Mouse (Mus musculus): Measurements from ENCODE around the gene Tspan17. TPM values are rescaled to one million over a fixed set of nuclear protein-coding genes. Genes with fewer than 3 reads are reported as not detected.

Gene Tspan17
- polyA plus RNA-seq, 1 experiment from 2014 or later, result 80.8 TPM

DNA sequence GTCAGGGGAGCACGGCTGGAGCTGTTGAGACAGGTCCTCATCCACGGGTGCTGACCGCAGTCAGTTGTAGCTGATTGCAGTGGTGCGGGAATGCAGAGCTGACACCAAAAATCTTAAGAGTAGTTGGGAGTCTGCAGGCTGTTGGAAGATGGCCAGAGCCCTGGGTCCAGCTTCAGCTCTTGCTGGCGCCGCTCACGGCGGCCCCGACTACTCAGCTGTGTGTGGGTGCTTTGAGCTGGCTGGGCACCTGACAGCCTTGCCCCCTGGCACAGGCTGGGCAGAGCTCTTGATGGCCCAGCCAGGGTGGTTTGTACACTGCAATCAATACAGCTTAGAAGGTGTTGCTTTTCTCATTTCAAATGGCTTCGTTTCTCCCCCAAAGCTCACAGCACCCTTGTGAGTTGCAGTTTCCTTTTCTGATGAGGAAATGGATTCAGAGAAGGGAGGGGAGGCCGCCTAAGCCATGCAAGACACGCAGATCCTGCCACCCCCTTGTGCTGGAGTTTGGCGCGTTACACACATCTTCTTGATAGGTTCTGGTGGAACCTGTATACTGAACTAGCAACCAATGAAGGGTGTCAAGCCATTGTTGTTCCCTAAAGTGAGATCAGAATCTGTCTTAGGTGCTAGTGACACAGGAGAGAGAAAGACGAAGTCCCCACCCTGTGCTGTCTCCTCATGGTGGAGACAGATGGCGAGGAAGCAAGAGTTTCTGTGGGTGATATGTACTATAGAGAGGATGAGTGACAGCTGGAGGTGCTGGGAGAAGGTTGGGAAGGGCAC is 8.9 kb downstream of the Tspan17 start:
- no peak overlapping the region for H3K9ac ChIP-seq
- ATAC-seq (ENCODE audit: low read depth), result no peak
- H3K4me1 ChIP-seq (replicated peaks), result no peaks in the 10 kb centered on the region
- H3K27me3 ChIP-seq, result peaks cover 15% of the 10 kb centered on the region; the same call in 1 of the 2 replicates
- no peak overlapping the region for H3K27ac ChIP-seq (replicated peaks)
- H3K9me3 ChIP-seq, result no peaks in the 10 kb centered on the region
- no peak overlapping the region for H3K4me3 ChIP-seq
- H3K36me3 ChIP-seq, result no peaks in the 10 kb centered on the region
- WGBS, result 86% methylated on average over 16 of the region's 16 CpGs
- no peak overlapping the region for H3K4me2 ChIP-seq

GRCm38 (mm10) chr13:54798740-54799139 is 9.6 kb downstream of the Tspan17 start:
- Histone ChIP-seq H3K4me1 (replicated peaks) (no peaks in the 10 kb centered on the region), H3K4me3 (no peak overlapping the region), H3K9ac (no peak overlapping the region), H3K27ac (replicated peaks) (no peak overlapping the region), H3K36me3 (no peaks in the 10 kb centered on the region), H3K27me3 (peaks cover 15% of the 10 kb centered on the region; the same call in 1 of the 2 replicates), H3K9me3 (no peaks in the 10 kb centered on the region), H3K4me2 (no peak overlapping the region)
- no peak for ATAC-seq (ENCODE audit: low read depth)
- WGBS, result 70% methylated on average over 10 of the region's 10 CpGs

DNA sequence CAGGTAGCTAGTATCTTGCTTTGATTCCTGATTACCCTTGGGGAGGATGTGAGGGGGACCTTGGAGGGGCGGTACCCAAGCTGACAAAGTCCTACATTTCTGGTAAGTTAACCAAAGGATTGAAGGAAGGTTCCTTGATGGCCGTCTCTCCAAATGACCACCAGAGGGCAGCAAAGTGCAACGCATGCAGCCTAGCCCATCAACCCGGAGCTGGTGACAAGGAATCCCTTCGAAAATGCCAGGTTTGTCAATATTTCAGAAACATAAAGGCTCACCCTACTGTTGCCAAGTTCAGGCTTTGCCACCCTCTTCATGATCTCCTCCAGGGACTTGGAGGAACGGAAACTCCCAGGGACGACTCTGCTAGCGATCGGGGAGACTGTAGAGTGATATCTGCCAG is 10.5 kb downstream of the Tspan17 start:
- Histone ChIP-seq H3K9me3 (no peaks in the 10 kb centered on the region), H3K4me3 (no peak overlapping the region), H3K9ac (no peak overlapping the region), H3K27me3 (peaks cover 20% of the 10 kb centered on the region), H3K27ac (replicated peaks) (no peak overlapping the region), H3K4me2 (peak overlapping the region; percentile 28; the same call in 1 of the 2 replicates), H3K4me1 (replicated peaks) (no peaks in the 10 kb centered on the region), H3K36me3 (no peaks in the 10 kb centered on the region)
- 23% methylated on average over 9 of the region's 9 CpGs for WGBS
- peak; percentile 34; the same call in 1 of the 2 replicates for ATAC-seq (ENCODE audit: low read depth)

DNA sequence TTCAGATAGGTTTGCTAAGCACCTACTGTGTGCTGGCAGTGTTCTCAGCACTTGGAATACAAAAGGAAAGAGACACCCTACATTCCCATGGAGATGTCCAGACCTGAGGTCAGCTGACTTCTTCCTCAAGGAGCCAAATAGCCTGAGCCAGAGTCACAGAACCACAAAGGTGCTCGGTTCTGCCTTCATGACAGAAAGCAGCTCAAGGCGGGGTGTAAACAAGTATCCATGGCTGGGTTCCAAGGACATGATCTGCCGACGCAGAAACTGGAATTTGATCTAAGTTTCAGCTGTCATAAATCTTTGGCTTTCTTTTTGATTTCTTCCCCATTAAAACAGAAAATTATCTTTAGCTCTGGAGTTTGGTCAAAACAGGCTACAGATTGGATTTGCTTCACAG is 11.0 kb downstream of the Tspan17 start:
- 84% methylated on average over 4 of the region's 4 CpGs for WGBS
- H3K4me1 ChIP-seq (replicated peaks), result no peaks in the 10 kb centered on the region
- no peaks in the 10 kb centered on the region for H3K36me3 ChIP-seq
- no peak for ATAC-seq (ENCODE audit: low read depth)
- H3K4me3 ChIP-seq, result no peak overlapping the region
- H3K27me3 ChIP-seq, result peaks cover 24% of the 10 kb centered on the region
- H3K4me2 ChIP-seq, result no peak overlapping the region
- H3K9me3 ChIP-seq, result no peaks in the 10 kb centered on the region
- H3K27ac ChIP-seq (replicated peaks), result no peak overlapping the region
- H3K9ac ChIP-seq, result no peak overlapping the region

GRCm38 (mm10) chr13:54803010-54803409 is 13.8 kb downstream of the Tspan17 start:
- H3K9ac ChIP-seq, result no peak overlapping the region
- H3K4me2 ChIP-seq, result no peak overlapping the region
- no peak overlapping the region for H3K27ac ChIP-seq (replicated peaks)
- H3K9me3 ChIP-seq, result no peaks in the 10 kb centered on the region
- no peak for ATAC-seq (ENCODE audit: low read depth)
- no peak overlapping the region for H3K4me3 ChIP-seq
- WGBS, result 81% methylated on average over 6 of the region's 6 CpGs
- H3K27me3 ChIP-seq, result peaks cover 25% of the 10 kb centered on the region
- H3K4me1 ChIP-seq (replicated peaks), result peaks cover 8% of the 10 kb centered on the region; the same call in 1 of the 2 replicates
- no peaks in the 10 kb centered on the region for H3K36me3 ChIP-seq

DNA sequence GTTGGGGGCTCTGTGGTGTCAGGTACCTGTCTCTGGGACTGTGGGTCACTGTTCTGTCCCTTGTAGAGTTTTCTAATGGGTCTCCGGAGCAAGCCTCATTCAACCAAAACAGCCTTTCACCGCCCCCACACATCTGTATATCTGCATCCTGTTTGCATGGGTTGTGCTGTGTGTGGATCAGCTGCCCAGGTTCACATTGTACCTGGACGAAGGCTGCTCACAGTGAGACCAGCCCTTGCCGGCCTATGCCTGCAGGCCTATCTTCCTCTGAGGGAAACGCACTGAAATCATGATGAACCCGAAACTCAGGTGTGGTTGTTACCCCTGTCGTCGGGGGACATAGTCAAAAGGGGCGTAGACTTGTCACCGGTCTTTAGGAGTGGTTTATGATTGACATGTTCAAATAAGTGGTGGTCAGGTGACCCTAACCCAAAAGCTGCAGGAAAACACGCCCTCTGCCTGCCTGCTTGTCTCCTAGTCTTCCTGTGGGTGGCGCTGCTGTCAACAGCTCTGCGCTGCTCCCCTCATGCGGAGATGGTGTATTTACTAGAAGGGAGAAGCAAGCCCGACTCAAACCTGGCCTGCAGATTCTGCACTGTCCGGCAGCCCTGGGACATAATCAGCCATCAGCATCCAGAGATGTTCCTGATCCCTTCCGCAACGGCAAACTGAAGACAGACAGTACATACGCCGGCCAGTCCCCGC is 16.1 kb downstream of the Tspan17 start:
- peaks cover 8% of the 10 kb centered on the region; the same call in 1 of the 2 replicates for H3K4me1 ChIP-seq (replicated peaks)
- H3K4me3 ChIP-seq, result no peak overlapping the region
- H3K27me3 ChIP-seq, result peaks cover 14% of the 10 kb centered on the region; the same call in 1 of the 2 replicates
- H3K9ac ChIP-seq, result no peak overlapping the region
- no peak overlapping the region for H3K27ac ChIP-seq (replicated peaks)
- H3K4me2 ChIP-seq, result no peak overlapping the region
- H3K36me3 ChIP-seq, result no peaks in the 10 kb centered on the region
- 42% methylated on average over 21 of the region's 21 CpGs for WGBS
- no peaks in the 10 kb centered on the region for H3K9me3 ChIP-seq
- 0 out of 2 replicates have a peak, but pooled peaks have one; percentile 28 for ATAC-seq (ENCODE audit: low read depth)

DNA sequence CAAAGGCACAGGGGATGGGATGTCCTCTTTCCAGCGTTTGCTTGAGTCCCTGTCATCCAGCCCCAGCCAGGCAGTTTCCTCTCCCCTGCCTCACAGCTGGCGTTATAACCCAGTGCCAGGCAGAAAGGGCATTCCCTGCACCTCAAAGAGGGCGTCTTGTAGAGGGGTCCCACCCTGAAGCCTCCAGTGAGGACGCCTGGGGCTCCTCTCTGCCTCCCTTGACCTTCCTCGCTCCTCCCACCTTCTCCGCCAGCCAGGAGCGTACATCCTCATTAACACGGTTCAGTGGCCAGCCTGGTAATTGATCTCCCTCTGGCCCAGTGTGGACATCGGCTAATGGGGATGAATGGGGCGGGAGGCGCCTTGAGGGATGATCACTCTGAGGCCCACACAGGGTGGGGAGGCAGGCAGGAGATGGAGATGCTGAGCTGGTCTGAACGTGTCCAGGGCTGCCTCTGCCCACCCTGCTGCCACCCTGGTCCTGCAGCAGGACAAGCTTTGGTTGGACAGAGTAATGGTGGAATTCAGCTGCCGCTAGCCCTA is 17.3 kb downstream of the Tspan17 start:
- Histone ChIP-seq H3K9ac (no peak overlapping the region), H3K36me3 (no peaks in the 10 kb centered on the region), H3K4me1 (replicated peaks) (peaks cover 8% of the 10 kb centered on the region; the same call in 1 of the 2 replicates), H3K27ac (replicated peaks) (0 out of 2 replicates have a peak overlapping the region, but pooled peaks have one; percentile 14), H3K4me3 (no peak overlapping the region), H3K27me3 (peaks cover 14% of the 10 kb centered on the region; the same call in 1 of the 2 replicates), H3K9me3 (no peaks in the 10 kb centered on the region), H3K4me2 (no peak overlapping the region)
- WGBS, result 18% methylated on average over 13 of the region's 13 CpGs
- ATAC-seq (ENCODE audit: low read depth), result peak; percentile 71

DNA sequence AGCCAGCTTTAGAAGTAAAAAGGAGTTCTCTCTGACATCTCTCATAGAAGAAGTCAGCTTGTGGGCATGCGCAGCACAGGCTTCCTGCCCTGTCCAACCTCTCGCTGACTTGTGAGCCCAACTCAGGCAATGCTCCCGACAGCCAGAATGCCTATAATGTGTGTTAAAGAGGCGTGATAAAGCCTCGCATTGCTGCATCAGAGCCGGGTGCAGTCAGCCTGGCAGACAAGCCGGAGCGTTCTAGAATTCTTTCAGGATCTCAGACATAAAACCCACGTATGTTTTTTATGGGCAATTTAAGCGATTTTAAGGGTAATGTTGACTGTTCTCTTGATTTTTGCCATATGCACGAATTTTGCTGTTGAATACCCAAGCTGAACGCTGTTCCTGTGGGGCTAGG is 18.9 kb downstream of the Tspan17 start:
- H3K9me3 ChIP-seq, result no peaks in the 10 kb centered on the region
- H3K27ac ChIP-seq (replicated peaks), result no peak overlapping the region
- peaks cover 14% of the 10 kb centered on the region; the same call in 1 of the 2 replicates for H3K27me3 ChIP-seq
- no peak overlapping the region for H3K4me3 ChIP-seq
- WGBS, result 78% methylated on average over 12 of the region's 12 CpGs
- H3K36me3 ChIP-seq, result no peaks in the 10 kb centered on the region
- H3K4me1 ChIP-seq (replicated peaks), result peaks cover 8% of the 10 kb centered on the region; the same call in 1 of the 2 replicates
- no peak for ATAC-seq (ENCODE audit: low read depth)
- H3K4me2 ChIP-seq, result no peak overlapping the region
- no peak overlapping the region for H3K9ac ChIP-seq

- no peak for ATAC-seq (ENCODE audit: low read depth)
- WGBS, result 71% methylated on average over 7 of the region's 7 CpGs
- Histone ChIP-seq H3K9me3 (no peaks in the 10 kb centered on the region), H3K4me1 (replicated peaks) (peaks cover 4% of the 10 kb centered on the region; the same call in 1 of the 2 replicates), H3K4me2 (no peak overlapping the region), H3K36me3 (no peaks in the 10 kb centered on the region), H3K27ac (replicated peaks) (no peak overlapping the region), H3K4me3 (no peak overlapping the region), H3K9ac (no peak overlapping the region), H3K27me3 (no peaks in the 10 kb centered on the region)
Observed at GRCm38 (mm10) chr13:54811476-54811875, 22.3 kb downstream of the Tspan17 start.

DNA sequence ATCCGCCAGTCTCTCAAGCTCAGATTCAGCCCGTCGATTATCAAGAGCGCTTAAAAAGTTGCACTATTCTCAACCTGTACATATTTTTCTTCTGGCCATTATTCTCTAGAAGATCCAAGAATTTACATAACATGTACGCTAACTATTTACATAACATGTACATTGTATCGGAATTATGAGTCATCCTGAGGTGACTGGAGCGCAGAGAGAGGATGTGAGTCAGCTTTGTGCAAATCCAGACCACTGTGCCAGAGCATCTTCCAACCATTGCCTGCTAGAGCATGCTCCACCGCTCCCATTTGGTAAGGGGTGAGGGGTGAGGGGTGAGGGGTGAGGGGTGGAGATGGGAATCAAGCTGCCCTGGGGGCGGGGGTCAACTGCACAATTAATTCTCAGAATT is 24.2 kb downstream of the Tspan17 start:
- H3K9ac ChIP-seq, result no peak overlapping the region
- peaks cover 6% of the 10 kb centered on the region for H3K4me1 ChIP-seq (replicated peaks)
- WGBS, result 91% methylated on average over 9 of the region's 9 CpGs
- no peaks in the 10 kb centered on the region for H3K27me3 ChIP-seq
- no peak overlapping the region for H3K4me2 ChIP-seq
- H3K9me3 ChIP-seq, result no peaks in the 10 kb centered on the region
- no peak overlapping the region for H3K4me3 ChIP-seq
- no peaks in the 10 kb centered on the region for H3K36me3 ChIP-seq
- H3K27ac ChIP-seq (replicated peaks), result no peak overlapping the region
- no peak for ATAC-seq (ENCODE audit: low read depth)

- WGBS, result 12% methylated on average over 17 of the region's 17 CpGs
- H3K9ac ChIP-seq, result peak overlapping the region; percentile 43; the same call in 1 of the 2 replicates
- peak; percentile 79 for ATAC-seq (ENCODE audit: low read depth)
Observed at GRCm38 (mm10) chr13:54818399-54819254, 29.4 kb downstream of the Tspan17 start.

More at GRCm38 (mm10) chr13:54818399-54819254, 29.4 kb downstream of the Tspan17 start:
- Histone ChIP-seq H3K27ac (replicated peaks) (peak overlapping the region; percentile 75), H3K4me3 (no peak overlapping the region), H3K27me3 (no peaks in the 10 kb centered on the region; the same call in 1 of the 2 replicates), H3K4me1 (replicated peaks) (peaks cover 13% of the 10 kb centered on the region), H3K4me2 (0 out of 2 replicates have a peak overlapping the region, but pooled peaks have one; percentile 12), H3K36me3 (no peaks in the 10 kb centered on the region), H3K9me3 (no peaks in the 10 kb centered on the region)

All from neural tube, embryonic 13.5 days (tissue).